Mouse (Mus musculus): ENCODE measurements around the gene Vwa3b. TPM values are rescaled to one million over a fixed set of nuclear protein-coding genes. Genes with fewer than 3 reads are reported as not detected.

The Vwa3b gene
- polyA plus RNA-seq, 1 experiment from 2014 or later, result 0.11 TPM

DNA sequence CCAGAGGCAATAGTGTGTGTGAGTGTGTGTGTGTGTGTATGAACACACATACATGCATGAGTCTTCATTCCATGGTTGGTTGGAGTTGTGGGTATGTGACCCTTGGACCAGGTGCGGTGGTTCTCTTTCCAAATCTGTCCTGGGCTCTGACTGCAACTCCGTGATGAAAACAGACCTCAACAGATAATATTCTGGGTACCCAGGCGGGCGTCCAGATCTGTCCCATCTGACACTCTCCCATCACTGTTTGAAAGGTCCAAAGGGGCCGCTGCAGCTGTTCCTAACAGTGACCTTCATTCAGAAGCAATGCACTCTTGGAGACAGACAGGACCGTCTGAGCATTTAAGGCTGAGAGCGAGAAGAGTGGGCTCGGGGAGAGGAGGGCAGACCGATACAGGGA, 90.2 kb downstream of the Vwa3b start:
- H3K9me3 ChIP-seq (replicated peaks; ENCODE audit: control insufficient read depth, low read length), result no peaks in the 10 kb centered on the region
- no peak overlapping the region for H3K4me3 ChIP-seq (ENCODE audit: low read length)
- 79% methylated on average over 9 of the region's 9 CpGs for WGBS
- no peaks in the 10 kb centered on the region for H3K36me3 ChIP-seq (ENCODE audit: control insufficient read depth, insufficient read depth)
- H3K9ac ChIP-seq (ENCODE audit: low read length), result no peak overlapping the region
- ATAC-seq (replicated peaks; ENCODE audit: extremely low read depth, insufficient read depth, low FRiP score), result no peak
- H3K4me1 ChIP-seq (ENCODE audit: control insufficient read depth, insufficient read depth, low read length), result no peaks in the 10 kb centered on the region
- H3K4me2 ChIP-seq (ENCODE audit: low read depth, low read length), result no peak overlapping the region
- H3K27me3 ChIP-seq (ENCODE audit: control insufficient read depth, insufficient read depth, low read length), result no peaks in the 10 kb centered on the region
- H3K27ac ChIP-seq (ENCODE audit: low read length), result no peak overlapping the region

DNA sequence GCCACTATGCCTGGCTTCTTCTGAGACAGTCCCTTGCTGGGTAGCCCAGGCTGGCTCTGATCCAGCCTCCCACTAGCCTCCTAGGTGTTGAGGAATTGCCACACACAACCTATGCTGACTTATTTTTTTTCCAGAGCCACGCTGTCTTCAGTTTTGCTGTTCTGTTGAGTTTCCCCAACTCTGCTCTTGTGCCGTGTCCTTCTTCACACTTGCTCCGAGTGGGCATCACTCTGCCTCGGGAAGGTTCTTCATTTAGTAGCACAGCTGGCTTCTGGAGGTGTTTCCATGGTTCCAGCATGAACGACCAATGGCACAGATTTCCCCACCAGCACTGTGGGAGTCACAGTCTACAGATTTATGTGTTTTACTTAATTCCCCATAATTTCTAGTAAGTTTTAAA, 91.6 kb downstream of the Vwa3b start:
- H3K4me3 ChIP-seq (ENCODE audit: low read length), result no peak overlapping the region
- H3K27me3 ChIP-seq (ENCODE audit: control insufficient read depth, insufficient read depth, low read length), result no peaks in the 10 kb centered on the region
- no peaks in the 10 kb centered on the region for H3K4me1 ChIP-seq (ENCODE audit: control insufficient read depth, insufficient read depth, low read length)
- H3K4me2 ChIP-seq (ENCODE audit: low read depth, low read length), result no peak overlapping the region
- 87% methylated on average over 5 of the region's 5 CpGs for WGBS
- H3K9ac ChIP-seq (ENCODE audit: low read length), result no peak overlapping the region
- no peaks in the 10 kb centered on the region for H3K36me3 ChIP-seq (ENCODE audit: control insufficient read depth, insufficient read depth)
- no peaks in the 10 kb centered on the region for H3K9me3 ChIP-seq (replicated peaks; ENCODE audit: control insufficient read depth, low read length)
- no peak overlapping the region for H3K27ac ChIP-seq (ENCODE audit: low read length)
- ATAC-seq (replicated peaks; ENCODE audit: extremely low read depth, insufficient read depth, low FRiP score), result no peak

DNA sequence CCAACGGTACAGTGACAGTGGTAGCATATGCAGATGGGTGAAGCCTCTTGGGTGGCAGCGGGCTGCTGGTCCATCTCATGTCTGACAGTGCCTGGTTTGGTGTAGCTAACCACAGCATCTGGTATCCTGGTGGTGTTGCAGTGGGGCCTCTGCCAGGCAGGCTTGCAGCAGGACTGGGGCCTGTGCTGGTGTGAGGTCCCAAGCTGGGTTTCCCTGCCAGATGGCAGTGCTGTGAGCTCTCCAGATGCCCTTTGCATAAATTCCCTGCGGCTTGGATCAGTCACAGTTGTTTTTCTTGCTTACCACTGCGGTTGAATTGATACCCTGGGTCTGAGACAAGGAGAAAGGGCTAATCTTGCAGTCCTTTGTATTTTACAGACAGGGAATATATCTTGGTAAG, 95.9 kb downstream of the Vwa3b start:
- Histone ChIP-seq H3K27ac (ENCODE audit: low read length) (no peak overlapping the region), H3K4me1 (ENCODE audit: control insufficient read depth, insufficient read depth, low read length) (no peaks in the 10 kb centered on the region), H3K9ac (ENCODE audit: low read length) (no peak overlapping the region), H3K4me2 (ENCODE audit: low read depth, low read length) (no peak overlapping the region), H3K27me3 (ENCODE audit: control insufficient read depth, insufficient read depth, low read length) (no peaks in the 10 kb centered on the region), H3K9me3 (replicated peaks; ENCODE audit: control insufficient read depth, low read length) (no peaks in the 10 kb centered on the region), H3K4me3 (ENCODE audit: low read length) (no peak overlapping the region), H3K36me3 (ENCODE audit: control insufficient read depth, insufficient read depth) (no peaks in the 10 kb centered on the region)
- 49% methylated on average over 4 of the region's 4 CpGs for WGBS
- no peak for ATAC-seq (replicated peaks; ENCODE audit: extremely low read depth, insufficient read depth, low FRiP score)

DNA sequence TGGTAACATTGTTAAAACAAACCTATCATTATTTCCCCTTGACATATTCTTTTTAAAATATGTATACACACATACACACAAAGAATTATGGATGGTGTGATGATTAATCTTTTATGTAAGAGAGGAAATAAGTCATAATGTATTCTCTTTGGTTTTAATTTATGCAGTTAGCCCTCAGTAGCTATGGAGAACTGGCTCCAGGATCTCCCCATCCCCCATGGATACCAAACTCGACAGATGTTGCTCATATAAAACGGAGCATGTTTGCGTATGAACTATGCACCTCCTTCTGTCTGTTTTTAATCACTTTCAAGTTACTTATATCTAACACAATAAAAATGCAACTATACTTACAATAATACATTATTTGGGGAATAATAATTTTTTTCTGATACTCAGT, 96.4 kb downstream of the Vwa3b start:
- 73% methylated on average over 3 of the region's 3 CpGs for WGBS
- Histone ChIP-seq H3K36me3 (ENCODE audit: control insufficient read depth, insufficient read depth) (no peaks in the 10 kb centered on the region), H3K4me2 (ENCODE audit: low read depth, low read length) (no peak overlapping the region), H3K9me3 (replicated peaks; ENCODE audit: control insufficient read depth, low read length) (no peaks in the 10 kb centered on the region), H3K4me3 (ENCODE audit: low read length) (no peak overlapping the region), H3K9ac (ENCODE audit: low read length) (no peak overlapping the region), H3K27me3 (ENCODE audit: control insufficient read depth, insufficient read depth, low read length) (no peaks in the 10 kb centered on the region), H3K27ac (ENCODE audit: low read length) (no peak overlapping the region), H3K4me1 (ENCODE audit: control insufficient read depth, insufficient read depth, low read length) (no peaks in the 10 kb centered on the region)
- ATAC-seq (replicated peaks; ENCODE audit: extremely low read depth, insufficient read depth, low FRiP score), result no peak

DNA sequence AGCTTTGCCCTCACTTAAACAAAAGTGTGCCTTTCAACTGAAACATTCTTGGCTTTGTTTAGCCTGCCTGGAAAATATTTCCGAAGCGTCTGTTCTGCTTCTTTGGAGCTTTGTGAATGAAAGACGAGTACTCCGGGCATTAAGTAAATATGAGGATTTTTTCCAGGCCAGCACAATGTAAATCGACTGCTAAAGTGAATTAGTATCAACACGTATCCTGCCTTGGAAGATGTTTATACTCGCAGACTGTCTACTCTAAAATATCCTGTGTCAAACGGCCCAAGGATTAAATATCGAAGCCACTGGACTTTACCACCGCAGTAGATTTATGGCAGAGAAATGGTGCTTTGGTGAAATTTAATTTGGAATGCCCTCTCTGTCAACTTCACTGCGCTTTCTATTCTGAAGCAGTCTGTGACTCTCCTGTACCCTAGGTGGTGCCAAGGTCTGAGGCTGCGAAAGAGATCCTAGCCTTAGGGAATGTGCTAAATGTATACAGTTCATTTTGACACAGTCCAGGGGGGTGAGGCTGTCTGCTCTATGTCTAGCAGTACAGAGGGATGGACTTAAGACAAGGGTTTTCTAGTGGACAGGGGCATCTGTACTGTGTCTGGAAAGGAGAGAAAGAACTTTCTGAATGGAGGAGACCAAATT, 98.4 kb downstream of the Vwa3b start:
- WGBS, result 65% methylated on average over 12 of the region's 12 CpGs
- Histone ChIP-seq H3K27ac (ENCODE audit: low read length) (no peak overlapping the region), H3K27me3 (ENCODE audit: control insufficient read depth, insufficient read depth, low read length) (no peaks in the 10 kb centered on the region), H3K4me1 (ENCODE audit: control insufficient read depth, insufficient read depth, low read length) (no peaks in the 10 kb centered on the region), H3K9me3 (replicated peaks; ENCODE audit: control insufficient read depth, low read length) (no peaks in the 10 kb centered on the region), H3K4me3 (ENCODE audit: low read length) (no peak overlapping the region), H3K36me3 (ENCODE audit: control insufficient read depth, insufficient read depth) (no peaks in the 10 kb centered on the region), H3K4me2 (ENCODE audit: low read depth, low read length) (no peak overlapping the region), H3K9ac (ENCODE audit: low read length) (no peak overlapping the region)
- ATAC-seq (replicated peaks; ENCODE audit: extremely low read depth, insufficient read depth, low FRiP score), result no peak

DNA sequence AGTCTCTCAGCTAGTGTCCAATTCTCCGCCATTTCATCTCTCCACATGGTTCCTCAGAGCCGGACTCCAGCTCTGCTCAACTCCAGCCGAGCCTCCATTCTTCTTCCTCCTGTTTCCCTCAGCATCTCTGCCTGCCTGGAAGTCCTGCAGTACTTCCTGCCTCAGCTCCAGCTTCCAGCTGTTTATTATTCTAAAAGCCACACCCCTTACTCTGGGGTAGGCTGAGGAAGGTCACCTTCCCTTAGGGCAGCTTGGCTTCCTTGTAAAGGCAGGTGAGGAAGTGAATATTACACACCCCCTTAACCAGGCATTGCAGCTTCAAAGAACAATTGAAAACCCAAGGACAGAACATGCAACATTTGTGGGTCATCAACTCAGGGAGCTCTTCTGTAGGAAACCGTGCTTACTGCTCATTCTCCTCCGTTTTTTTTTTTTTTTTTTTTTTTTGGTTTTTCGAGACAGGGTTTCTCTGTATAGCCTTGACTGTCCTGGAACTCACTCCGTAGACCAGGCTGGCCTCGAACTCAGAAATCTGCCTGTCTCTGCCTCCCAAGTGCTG, 103.7 kb downstream of the Vwa3b start:
- H3K4me1 ChIP-seq (ENCODE audit: control insufficient read depth, insufficient read depth, low read length), result no peaks in the 10 kb centered on the region
- no peak overlapping the region for H3K4me2 ChIP-seq (ENCODE audit: low read depth, low read length)
- WGBS, result 79% methylated on average over 7 of the region's 8 CpGs
- no peak overlapping the region for H3K4me3 ChIP-seq (ENCODE audit: low read length)
- no peaks in the 10 kb centered on the region for H3K36me3 ChIP-seq (ENCODE audit: control insufficient read depth, insufficient read depth)
- H3K9me3 ChIP-seq (replicated peaks; ENCODE audit: control insufficient read depth, low read length), result no peaks in the 10 kb centered on the region
- no peak for ATAC-seq (replicated peaks; ENCODE audit: extremely low read depth, insufficient read depth, low FRiP score)
- no peak overlapping the region for H3K27ac ChIP-seq (ENCODE audit: low read length)
- no peak overlapping the region for H3K9ac ChIP-seq (ENCODE audit: low read length)
- H3K27me3 ChIP-seq (ENCODE audit: control insufficient read depth, insufficient read depth, low read length), result no peaks in the 10 kb centered on the region

DNA sequence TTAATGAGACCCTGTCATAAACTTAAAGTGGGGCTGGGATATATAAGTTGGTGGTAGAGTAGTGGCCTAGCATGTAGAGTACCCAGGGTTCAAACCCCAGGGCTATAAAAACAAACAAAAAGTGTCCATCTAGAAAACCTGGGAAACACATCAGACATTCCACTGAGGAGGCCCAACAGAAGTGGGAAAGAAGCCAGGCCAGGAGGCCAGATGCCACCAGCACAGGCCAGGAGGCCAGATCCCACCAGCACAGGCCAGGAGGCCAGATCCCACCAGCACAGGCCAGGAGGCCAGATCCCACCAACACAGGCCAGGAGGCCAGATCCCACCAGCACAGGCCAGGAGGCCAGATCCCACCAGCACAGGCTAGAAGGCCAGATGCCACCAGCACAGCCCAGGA, 104.8 kb downstream of the Vwa3b start:
- H3K9me3 ChIP-seq (replicated peaks; ENCODE audit: control insufficient read depth, low read length), result no peaks in the 10 kb centered on the region
- no peak overlapping the region for H3K27ac ChIP-seq (ENCODE audit: low read length)
- no peaks in the 10 kb centered on the region for H3K36me3 ChIP-seq (ENCODE audit: control insufficient read depth, insufficient read depth)
- H3K4me1 ChIP-seq (ENCODE audit: control insufficient read depth, insufficient read depth, low read length), result no peaks in the 10 kb centered on the region
- H3K27me3 ChIP-seq (ENCODE audit: control insufficient read depth, insufficient read depth, low read length), result no peaks in the 10 kb centered on the region
- no peak overlapping the region for H3K4me2 ChIP-seq (ENCODE audit: low read depth, low read length)
- no peak for ATAC-seq (replicated peaks; ENCODE audit: extremely low read depth, insufficient read depth, low FRiP score)
- H3K9ac ChIP-seq (ENCODE audit: low read length), result no peak overlapping the region
- no peak overlapping the region for H3K4me3 ChIP-seq (ENCODE audit: low read length)

DNA sequence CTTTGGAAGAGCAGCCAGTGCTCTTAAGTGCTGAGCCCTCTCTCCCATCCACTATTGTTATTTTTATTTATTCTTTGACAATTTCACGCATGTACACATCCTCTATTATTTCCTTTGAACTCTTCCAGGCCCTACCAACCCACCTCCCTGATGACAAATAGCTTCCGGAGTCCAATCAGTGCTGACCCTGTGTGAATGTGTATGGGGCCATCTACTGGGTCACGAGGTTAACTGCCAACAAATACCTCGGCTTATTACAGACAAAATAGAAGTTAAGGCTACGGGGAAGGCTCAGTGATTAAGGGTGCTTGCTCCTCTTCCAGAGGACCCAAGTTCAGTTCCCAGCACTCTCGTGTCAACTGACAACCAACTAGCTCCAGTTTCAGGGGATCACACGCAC, 106.0 kb downstream of the Vwa3b start:
- Histone ChIP-seq H3K4me3 (ENCODE audit: low read length) (no peak overlapping the region), H3K4me1 (ENCODE audit: control insufficient read depth, insufficient read depth, low read length) (no peaks in the 10 kb centered on the region), H3K36me3 (ENCODE audit: control insufficient read depth, insufficient read depth) (no peaks in the 10 kb centered on the region), H3K9ac (ENCODE audit: low read length) (no peak overlapping the region), H3K27me3 (ENCODE audit: control insufficient read depth, insufficient read depth, low read length) (no peaks in the 10 kb centered on the region), H3K4me2 (ENCODE audit: low read depth, low read length) (no peak overlapping the region), H3K9me3 (replicated peaks; ENCODE audit: control insufficient read depth, low read length) (no peaks in the 10 kb centered on the region), H3K27ac (ENCODE audit: low read length) (no peak overlapping the region)
- ATAC-seq (replicated peaks; ENCODE audit: extremely low read depth, insufficient read depth, low FRiP score), result no peak
- WGBS, result 56% methylated on average over 7 of the region's 7 CpGs

DNA sequence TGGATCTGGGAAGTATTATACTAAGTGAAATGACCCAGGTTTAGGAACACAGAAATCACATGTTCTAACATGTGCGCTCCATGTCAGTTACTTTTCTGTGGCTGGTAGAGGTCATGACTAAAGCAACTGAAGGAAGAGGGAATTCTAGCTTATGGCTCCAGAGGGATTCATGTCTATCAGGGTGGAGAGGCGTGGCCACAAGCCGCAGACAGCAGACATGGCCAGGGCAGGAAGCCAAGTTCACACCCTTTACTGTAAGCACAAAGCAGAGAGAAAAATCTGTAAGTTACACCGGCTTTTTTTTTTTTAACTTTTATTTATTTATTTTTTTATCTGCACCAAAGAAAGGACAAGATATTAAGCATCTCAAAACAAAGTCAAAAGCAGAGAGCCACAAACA, 119.6 kb downstream of the Vwa3b start:
- H3K4me1 ChIP-seq (ENCODE audit: control insufficient read depth, insufficient read depth, low read length), result no peaks in the 10 kb centered on the region
- ATAC-seq (replicated peaks; ENCODE audit: extremely low read depth, insufficient read depth, low FRiP score), result no peak
- H3K27me3 ChIP-seq (ENCODE audit: control insufficient read depth, insufficient read depth, low read length), result no peaks in the 10 kb centered on the region
- H3K27ac ChIP-seq (ENCODE audit: low read length), result no peak overlapping the region
- 35% methylated on average over 4 of the region's 4 CpGs for WGBS
- no peaks in the 10 kb centered on the region for H3K9me3 ChIP-seq (replicated peaks; ENCODE audit: control insufficient read depth, low read length)
- H3K9ac ChIP-seq (ENCODE audit: low read length), result no peak overlapping the region
- H3K4me2 ChIP-seq (ENCODE audit: low read depth, low read length), result no peak overlapping the region
- no peaks in the 10 kb centered on the region for H3K36me3 ChIP-seq (ENCODE audit: control insufficient read depth, insufficient read depth)
- H3K4me3 ChIP-seq (ENCODE audit: low read length), result no peak overlapping the region

All from heart, embryonic 16.5 days (tissue).